Mouse (Mus musculus): ENCODE results near the gene Ccdc162. TPM values are rescaled to one million over a fixed set of nuclear protein-coding genes. Genes with fewer than 3 reads are reported as not detected.

Gene Ccdc162
- polyA plus RNA-seq, 1 experiment: 0.88 TPM

DNA sequence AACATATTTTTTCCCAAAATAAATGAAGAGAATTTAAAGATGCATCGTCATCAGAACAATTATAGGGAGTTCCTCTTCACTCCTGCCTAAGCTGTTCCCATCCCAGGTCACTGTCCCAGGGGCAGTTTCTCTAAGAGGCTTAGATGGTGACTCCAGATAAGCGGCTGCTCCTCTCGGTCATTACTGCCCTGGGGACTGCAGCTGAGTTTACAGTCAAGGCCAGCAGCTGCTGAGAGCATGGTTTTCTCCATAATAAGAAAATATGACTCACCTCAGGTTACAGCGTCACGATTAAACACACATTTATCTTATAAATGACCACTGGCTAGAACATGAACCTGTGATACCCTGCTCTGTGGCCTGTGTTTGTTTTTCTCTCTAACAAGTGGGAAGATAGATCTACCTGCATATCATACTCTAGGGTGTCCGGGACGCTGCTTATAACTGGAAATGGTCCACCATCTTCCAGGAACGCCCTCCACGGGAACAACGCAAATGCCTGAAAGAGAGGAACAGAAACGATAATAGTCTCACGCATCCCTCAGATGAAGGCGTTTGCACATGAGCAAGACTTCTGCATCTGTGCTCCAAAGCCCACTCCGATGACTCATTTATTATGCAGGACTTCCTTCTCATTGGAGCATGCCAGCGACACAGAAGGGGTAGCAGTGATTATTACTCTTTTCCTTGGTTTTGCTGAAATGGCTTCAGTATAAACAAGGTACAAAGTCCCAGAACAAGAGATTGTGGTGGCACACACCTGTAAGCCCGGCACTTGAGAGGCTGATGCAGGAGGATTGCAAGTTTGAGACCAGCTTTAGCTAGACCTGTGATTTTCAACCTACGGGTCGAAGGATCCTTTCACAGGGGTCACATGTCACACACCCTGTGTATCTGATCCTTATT is 129.2 kb downstream of the Ccdc162 start:
- 58% methylated on average over 18 of the region's 18 CpGs for WGBS

DNA sequence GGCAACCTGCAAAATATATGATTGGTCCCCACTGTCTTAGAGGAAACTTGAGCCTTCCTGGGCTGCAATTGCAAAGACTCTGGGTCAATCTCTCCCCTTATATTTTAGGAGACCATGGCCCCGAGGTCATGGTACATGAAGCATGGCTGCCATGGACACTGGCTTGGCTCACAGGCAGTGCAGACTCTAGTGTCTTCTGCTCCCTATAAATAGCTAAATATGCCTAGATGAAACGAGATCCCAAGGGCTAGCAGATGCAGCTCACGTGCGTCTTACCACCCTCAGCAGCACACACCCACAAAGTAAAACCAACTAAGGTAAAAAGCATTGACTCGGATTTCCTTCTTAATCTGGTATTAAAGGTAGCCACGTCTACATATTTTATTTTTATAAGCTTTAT is 133.1 kb downstream of the Ccdc162 start:
- DNase-seq (ENCODE audit: low read depth, low spot score): no peak

More for the DNA sequence above, 129.2 kb downstream of the Ccdc162 start:
- DNase-seq (ENCODE audit: low read depth, low spot score): no peak

DNA sequence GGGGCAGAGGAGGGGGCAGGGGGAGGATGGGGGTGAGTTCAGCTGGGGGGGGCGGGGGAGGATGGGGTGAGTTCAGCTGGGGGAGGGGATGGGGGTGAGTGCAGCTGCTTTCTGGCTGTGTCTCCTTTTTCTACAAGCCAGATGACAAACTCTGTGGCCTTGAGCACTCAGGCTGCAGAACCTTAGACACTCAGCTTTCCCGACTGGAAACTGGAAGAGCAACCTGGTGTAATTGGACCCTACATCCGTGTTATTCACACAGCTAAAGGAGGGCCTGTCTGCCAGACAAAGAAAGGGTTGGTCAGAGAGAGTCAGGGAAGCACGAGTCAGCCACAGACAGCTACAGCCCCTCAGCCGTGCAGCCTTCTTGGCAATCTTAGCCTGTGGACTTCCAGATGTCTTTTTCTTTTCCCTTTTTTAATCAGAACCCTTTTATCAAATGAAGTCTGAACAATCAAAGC is 133.5 kb downstream of the Ccdc162 start:
- WGBS: 28% methylated on average over 5 of the region's 5 CpGs
- no peak for DNase-seq (ENCODE audit: low read depth, low spot score)

More for the DNA sequence above, 133.1 kb downstream of the Ccdc162 start:
- WGBS: 71% methylated on average over 6 of the region's 6 CpGs

DNA sequence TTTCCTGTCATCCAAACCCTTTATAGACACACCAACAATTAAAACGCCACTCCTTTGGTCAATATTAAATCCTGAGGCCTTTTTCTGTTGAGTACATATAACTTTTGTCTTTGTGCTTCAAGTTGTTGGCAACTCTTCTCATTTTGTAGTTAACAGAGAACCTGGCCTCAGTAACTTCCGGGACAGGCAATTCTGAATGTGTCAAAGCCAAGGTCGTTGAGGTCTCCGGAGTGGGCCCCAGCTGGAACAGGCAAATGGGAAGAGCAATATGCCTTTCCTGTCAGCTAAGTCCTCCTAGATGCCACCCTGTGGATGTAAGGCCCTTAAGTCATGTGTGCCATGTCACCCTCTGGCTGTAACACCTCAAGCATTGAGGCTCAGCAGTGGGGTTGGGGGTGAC is 136.0 kb downstream of the Ccdc162 start:
- DNase-seq (ENCODE audit: low read depth, low spot score): no peak
- 24% methylated on average over 4 of the region's 4 CpGs for whole genome bisulfite sequencing

DNA sequence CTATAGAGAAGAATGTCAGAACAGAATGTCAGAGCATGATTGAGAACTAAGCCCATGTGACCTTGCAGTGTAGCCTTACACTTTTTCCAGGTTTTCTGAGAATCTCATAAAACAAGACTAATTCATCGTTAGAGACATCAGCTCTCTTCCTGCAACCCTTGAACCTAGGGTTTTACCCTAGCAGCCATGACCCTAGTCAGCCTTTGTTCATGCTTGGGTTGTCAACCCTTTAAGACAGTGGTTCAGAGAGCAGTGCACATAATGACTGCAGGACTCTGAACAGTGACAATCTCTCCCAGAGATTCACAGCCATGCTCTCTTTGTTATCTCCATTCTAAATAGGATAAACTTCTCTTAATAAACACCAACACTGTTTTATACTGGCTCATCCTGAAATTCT is 137.9 kb downstream of the Ccdc162 start:
- 35% methylated on average over 1 of the region's 1 CpGs for WGBS

DNA sequence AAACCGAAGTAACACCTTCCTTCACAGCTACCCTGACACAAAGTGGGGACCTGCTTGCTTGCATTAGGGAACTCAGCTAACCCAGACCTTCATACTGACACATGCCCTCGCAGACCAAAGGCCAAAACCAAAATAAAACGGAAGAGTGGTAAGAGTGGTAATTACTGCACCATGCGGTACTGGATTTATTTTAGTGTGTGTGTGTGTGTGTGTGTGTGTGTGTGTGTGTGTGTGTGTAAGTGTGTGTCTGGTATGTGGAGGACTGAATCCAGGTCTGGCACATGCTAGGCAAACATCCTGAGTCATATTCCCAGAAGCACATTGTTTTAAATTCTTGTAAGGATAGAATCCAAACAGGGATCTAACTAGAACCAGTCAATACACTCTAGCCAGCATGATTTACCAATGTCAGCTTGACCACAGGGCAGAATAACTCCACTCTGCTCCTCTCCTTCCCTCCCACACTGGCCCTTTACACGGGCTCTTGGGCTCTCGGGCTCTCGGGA is 140.1 kb downstream of the Ccdc162 start:
- DNase-seq (ENCODE audit: low read depth, low spot score): no peak
- 65% methylated on average over 7 of the region's 7 CpGs for WGBS

More for the DNA sequence above, 137.9 kb downstream of the Ccdc162 start:
- no peak for DNase-seq (ENCODE audit: low read depth, low spot score)

DNA sequence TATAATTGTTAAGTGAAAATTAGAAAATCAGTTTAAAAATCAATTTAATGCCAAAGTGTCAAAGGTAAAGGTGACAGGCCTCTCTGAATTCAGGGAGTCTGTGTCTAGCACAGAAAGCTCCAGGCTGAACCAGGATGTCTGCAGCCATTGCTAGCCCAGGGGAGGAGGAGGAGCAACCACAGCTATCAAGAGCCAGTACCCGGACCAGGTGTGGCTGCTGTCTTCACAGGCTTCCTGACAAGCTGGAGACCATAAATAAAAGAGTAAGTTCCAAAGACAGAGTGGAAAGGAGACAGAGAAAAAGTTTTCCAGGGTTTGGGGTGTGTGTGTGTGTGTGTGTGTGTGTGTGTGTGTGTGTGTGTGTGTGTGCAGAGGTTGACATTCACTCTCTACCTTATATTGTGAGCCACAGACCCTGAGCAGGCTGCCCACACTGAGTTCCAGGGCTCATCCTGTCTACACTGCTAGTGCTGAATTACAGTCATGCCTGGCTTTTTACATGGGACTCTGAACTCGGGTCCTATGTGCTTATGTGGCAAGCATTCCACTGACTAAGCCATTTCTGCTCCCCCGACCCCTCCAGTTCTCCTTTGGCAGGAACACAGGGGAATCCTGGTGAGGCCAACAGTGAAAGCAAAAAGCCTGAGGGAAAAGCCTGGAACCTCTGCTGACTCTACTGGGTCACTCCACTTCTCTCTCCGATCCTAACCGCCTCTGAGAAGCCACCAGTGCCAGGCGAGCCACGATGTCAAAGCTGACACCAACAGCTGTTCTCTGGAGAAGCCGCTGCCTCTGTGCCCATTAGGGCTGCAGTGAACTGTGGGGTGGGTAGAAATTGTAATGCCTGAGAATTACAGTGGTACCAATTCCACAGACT is 140.7 kb downstream of the Ccdc162 start:
- 58% methylated on average over 8 of the region's 8 CpGs for WGBS
- no peak for DNase-seq (ENCODE audit: low read depth, low spot score)

DNA sequence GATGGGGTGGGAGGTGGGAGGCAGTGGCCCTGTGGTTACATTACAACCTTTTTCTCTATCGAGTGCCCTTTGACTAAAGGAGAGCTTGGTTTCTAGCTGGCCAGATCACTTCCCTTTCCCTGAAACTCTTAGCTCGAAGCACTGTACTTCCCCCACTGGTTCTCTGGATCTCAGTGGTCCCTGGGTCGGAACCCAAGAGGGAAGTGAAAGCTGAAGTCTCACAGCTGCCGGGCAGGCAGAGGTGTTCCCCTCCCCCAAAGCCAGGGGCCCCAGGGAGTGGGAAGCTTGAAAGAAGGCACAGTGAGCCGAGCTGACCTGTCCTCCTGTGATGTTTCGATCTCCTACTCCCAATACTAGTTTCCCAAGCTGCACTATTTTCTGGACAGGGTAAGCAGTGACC is 143.2 kb downstream of the Ccdc162 start:
- no peak for DNase-seq (ENCODE audit: low read depth, low spot score)
- WGBS: 43% methylated on average over 6 of the region's 6 CpGs

DNA sequence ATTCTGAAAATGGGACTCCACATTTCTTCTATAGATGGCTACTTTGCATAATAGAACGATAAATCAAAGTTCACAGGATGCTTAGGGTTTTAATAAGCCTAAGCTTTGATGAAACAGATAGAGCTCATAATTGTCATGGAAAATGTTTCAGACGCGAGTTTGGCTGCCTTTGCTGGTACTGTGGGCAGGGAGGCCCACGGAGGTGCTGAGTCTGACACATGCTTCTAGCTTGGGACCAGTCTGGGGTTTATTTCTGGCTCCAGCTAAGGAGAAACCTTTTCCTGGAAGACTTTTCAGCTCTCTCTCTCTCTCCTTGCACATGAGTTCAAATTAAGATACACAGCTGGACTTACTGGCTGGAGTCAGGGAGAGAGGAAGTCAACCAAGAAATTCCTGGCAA is 144.2 kb downstream of the Ccdc162 start:
- WGBS: 75% methylated on average over 4 of the region's 4 CpGs
- DNase-seq (ENCODE audit: low read depth, low spot score): no peak

DNA sequence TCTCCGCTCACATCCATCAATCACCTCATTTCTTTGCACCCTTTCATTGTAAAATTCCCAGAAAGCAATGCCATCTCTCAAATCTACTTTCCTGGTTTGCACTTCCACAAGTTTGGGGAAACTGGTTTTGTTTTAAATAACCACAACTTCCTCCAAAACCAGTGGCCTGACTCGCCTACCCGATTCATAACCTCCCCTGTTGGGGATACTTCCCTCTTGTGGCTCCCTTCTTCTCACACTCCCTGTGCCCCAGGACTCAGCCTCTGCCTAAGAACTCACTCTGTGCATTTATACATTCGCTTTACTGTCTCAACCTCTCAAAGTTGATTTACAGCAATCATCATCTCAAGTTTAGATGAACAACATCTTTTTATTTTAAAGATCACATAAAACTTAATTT is 145.4 kb downstream of the Ccdc162 start:
- 72% methylated on average over 4 of the region's 4 CpGs for WGBS
- no peak for DNase-seq (ENCODE audit: low read depth, low spot score)

DNA sequence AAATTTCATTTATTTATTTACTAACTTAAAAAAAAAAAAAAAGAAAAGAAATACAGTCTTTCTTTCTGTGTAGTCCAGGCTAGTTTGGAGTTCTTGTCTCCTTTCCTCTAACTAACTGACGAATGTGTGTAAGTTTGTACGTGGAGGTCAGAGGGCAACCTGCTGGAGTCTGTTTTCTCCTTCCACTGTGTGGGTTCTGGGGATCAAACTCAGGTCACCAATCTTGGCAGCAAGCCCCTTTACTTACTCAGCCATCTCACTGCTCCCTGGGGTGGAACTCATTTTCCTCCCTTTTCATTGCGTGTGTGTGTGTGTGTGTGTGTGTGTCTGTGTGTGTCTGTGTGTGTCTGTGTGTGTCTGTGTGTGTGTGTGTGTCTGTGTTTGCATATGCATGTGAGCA is 148.1 kb downstream of the Ccdc162 start:
- WGBS: 53% methylated on average over 3 of the region's 3 CpGs
- no peak for DNase-seq (ENCODE audit: low read depth, low spot score)

DNA sequence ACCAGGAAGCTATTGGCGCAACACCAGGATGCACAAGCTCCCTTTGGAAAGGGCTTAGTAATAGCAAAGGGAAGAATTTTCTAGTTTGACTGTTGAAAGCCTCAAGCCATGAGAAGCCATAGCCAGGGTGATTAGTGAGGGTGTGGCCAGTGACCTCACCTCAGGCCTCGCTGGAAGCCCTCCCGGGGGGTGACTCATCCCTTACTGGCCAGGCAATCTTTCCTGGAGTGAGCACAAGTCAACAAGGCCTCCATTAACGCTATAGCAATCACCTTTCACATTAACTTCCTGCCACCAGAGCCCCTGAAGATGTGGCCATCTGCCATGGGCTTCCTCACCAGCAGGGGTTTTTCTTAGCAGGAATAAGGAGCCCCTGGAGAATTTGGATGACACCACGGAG is 151.3 kb downstream of the Ccdc162 start:
- no peak for DNase-seq (ENCODE audit: low read depth, low spot score)
- WGBS: 23% methylated on average over 5 of the region's 5 CpGs

DNA sequence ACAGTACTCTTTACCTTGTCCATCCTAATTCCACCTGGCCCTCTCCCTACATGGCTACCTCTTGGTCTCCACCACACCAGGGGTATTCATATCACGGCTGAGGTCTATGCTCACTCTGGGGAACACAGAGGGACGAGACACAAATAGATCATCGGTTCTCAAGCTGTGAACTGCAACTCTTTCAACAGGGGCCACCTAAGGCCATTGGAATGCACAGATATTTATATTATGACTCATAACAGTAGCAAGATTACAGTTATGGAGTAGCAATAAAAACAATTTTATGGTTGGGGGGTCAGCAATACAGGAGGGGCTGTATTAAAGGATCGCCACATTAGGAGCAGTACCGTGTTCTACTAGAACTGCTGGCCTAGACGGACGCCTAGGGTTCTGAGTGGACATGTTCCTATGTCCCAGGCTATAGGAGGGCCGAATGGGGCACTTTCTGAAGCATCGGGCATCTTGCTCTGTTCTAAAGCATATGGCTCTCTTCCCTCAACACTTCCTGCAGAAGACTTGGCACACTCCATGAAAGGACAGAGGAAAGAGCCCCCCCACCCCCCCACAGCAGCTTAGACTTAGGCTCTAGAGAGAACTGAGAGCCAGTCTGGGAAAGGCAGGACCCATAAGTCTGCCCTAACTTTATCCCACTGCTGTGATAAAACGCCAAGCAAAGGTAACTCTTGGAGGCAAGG is 154.6 kb downstream of the Ccdc162 start:
- 75% methylated on average over 10 of the region's 10 CpGs for WGBS
- no peak for DNase-seq (ENCODE audit: low read depth, low spot score)

DNA sequence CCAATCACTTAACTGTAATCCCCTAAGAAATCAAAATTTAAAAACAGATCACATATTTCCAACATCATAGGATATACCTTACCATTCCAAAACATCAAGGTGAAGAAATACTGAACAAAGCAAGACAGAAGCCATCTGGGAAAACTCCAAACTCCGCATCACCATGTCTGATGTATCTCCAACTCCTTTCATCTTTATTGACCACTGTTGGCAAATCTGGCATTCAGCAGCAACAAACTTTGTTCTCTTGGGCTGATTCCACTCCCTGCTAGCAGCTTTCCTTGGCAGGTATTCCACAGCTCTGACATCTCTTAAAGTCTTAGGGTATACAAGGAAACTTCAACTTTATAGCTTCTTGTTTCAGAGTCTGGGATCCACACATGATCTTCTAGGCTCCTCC is 158.0 kb downstream of the Ccdc162 start:
- DNase-seq (ENCODE audit: low read depth, low spot score): no peak
- 85% methylated on average over 1 of the region's 1 CpGs for WGBS

DNA sequence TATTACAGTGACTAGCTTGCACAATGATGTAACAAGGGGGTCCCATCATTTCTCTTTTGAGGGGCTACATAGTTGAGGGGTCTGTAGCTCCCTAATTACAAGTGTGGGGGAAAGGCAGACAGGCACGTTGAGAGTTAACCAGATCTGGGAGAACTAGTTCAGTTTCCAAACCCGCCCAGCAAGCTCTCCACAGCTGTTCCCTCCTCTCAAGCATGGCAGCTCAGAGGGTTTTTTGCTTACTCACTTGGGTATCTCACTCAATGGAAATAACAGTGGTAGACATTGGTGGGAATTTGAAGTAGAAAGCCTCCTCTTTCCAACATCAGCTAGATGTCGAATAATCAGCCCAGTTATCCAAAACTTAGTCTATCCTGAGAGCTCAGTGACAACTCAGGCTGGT is 161.4 kb downstream of the Ccdc162 start:
- DNase-seq (ENCODE audit: low read depth, low spot score): no peak
- WGBS: 84% methylated on average over 3 of the region's 3 CpGs

DNA sequence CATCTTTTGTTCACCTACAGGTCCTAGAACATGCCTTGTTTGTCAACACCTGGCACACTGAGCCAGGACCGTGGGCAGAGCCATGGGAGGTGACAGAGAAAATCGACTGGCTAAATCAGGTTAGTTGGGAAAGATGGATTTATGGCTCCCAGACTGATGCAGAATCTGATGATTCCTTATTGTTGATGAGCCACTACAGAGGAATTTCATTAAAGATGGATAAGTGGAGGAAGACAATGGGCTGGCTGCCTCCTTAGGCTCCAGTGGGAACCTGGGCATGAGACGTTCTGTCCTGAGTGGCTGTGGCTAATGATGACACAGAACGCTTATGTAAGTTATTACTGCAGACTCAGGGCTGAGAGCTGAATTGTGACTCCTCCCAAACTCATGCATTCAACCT is 162.7 kb downstream of the Ccdc162 start:
- no peak for DNase-seq (ENCODE audit: low read depth, low spot score)
- 45% methylated on average over 4 of the region's 4 CpGs for WGBS

DNA sequence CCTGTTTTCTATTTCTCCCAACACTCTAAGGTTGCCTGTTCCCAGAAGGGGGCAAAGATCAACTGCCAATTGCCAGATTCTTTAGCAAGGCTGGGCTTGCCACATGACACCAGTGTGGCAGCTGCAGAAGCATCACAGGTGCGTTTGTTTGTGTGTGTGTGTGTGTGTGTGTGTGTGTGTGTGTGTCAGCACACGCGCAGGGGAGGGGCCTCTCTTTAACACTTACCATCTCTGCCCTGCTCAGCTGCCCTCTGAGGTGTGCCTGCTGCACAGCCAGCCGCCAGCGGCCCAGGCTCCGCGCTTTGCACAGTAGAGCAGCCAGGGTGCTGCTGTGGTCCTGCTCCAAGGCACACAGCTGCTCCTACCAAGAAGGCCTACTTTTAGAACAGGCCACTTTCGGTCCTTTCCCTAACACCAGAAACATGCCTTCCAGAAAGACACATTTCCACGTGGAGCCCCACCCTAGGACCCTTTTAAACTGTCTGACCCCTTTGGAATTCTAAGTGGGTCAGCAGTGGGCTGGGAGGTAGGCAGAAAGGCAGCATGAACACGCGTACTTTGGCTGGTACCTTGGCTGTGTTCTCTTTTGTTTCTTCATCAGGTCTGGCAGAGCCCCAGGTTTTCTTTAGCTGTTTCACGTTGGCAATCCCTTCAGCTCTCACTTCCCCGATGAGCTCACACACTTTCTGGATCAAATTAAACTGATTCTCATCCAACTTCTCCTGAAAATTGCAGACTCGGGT is 163.4 kb downstream of the Ccdc162 start:
- WGBS: 11% methylated on average over 14 of the region's 14 CpGs

DNA sequence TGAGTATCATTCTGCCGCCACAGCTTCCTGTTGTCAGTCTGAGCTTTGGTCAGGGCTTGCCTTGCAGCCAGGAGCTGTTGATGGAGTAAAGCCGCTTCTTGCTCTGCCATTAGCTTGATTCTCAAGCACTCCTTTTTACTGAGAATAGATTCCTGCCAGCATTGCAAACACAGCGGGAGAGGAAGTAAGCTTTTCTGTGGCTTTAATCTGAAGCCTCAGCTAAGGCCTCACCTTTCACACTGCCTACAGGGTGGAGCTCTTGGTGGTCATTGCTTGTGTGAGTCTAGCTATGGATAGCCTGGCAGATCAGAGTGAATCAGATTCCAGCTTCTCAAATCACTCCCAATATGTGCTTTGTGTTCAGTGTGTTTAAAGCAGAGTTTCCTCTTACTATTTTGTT is 164.1 kb downstream of the Ccdc162 start:
- DNase-seq (ENCODE audit: low read depth, low spot score): no peak
- WGBS: 16% methylated on average over 3 of the region's 3 CpGs

More for the DNA sequence above, 163.4 kb downstream of the Ccdc162 start:
- peak; percentile 76 for DNase-seq (ENCODE audit: low read depth, low spot score)

DNA sequence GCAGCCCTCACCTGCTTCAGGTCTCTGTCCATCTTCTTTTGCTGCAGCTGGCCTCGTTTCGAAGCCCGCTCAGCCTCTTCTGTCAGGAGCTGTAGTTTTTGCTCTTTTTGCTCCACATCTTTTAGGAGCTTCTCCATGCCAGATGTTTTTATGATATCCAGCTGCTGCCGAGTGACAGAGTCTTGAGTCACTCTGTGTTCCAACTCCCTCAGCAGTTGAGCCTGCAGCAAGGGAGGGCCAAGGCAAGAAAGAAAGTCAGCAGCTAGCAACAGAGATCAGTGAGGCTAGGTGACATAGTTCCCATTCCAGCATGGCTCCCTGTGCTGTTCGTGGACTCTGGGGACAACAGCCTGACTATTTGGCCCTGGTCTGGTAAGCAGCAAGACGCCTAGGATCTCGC is 165.7 kb downstream of the Ccdc162 start:
- WGBS: 75% methylated on average over 7 of the region's 7 CpGs
- DNase-seq (ENCODE audit: low read depth, low spot score): no peak

Data from large intestine, adult 2 months (tissue).